Mouse (Mus musculus) CH12.LX (cell line): ENCODE data around the gene Med20. TPM values are rescaled to one million over a fixed set of nuclear protein-coding genes. Genes with fewer than 3 reads are reported as not detected.
"Not testable (repeated sequence)": the region's sequence is repeated elsewhere in the genome, so short reads cannot be mapped to it uniquely, and the experiment has no call there.

Source experiments
- DNase-seq: peaks from one replicate; pipeline ENCODE4 v3.0.0-alpha.2; 2013; ENCODE audit errors: extremely low read depth
- H3K27ac ChIP-seq: 2 replicates; pipeline ENCODE4 v1.5.1; 2012; ENCODE audit warnings: low read depth, mild to moderate bottlenecking, control low read depth, moderate library complexity; ENCODE audit not compliant: insufficient read depth
- H3K27me3 ChIP-seq: replicated peaks from 2 replicates; pipeline ENCODE3; 2012; ENCODE audit warnings: inconsistent platforms
- H3K36me3 ChIP-seq, 2 experiments: replicated peaks in 1 of 2; 2 replicates each; pipeline versions ENCODE3 to v1.6.1; 2012; ENCODE audit warnings: inconsistent platforms in 1 of 2, low read length in 1 of 2, mild to moderate bottlenecking in 1 of 2, mixed read lengths in 1 of 2, moderate library complexity in 1 of 2; ENCODE audit not compliant: control insufficient read depth in 1 of 2, insufficient read depth in 1 of 2
- H3K4me1 ChIP-seq, 2 experiments: 2 replicates each; pipeline ENCODE4 v1.6.1; 2012; ENCODE audit warnings: inconsistent platforms in 1 of 2, moderate library complexity in 1 of 2; ENCODE audit not compliant: insufficient read depth in 2 of 2, control insufficient read depth in 1 of 2
- H3K4me2 ChIP-seq: 2 replicates; pipeline ENCODE4 v1.6.1; 2012; ENCODE audit warnings: low read depth, mild to moderate bottlenecking, control low read depth; ENCODE audit not compliant: poor library complexity, insufficient read depth, severe bottlenecking
- H3K4me3 ChIP-seq, 3 experiments: fragments of 150-350 bp in 1 of 3; sonication (generic) in 1 of 3; replicated peaks in 1 of 3; 2 replicates each; pipeline versions ENCODE3 to v1.5.1; 2011 to 2012; ENCODE audit warnings: low read depth in 2 of 3, low read length in 2 of 3, mild to moderate bottlenecking in 2 of 3, moderate library complexity in 2 of 3, control low read depth in 1 of 3, improper control_type of control experiment in 1 of 3, inconsistent platforms in 1 of 3, mixed read lengths in 1 of 3; ENCODE audit not compliant: poor library complexity in 1 of 3
- H3K79me2 ChIP-seq: replicated peaks from 2 replicates; pipeline ENCODE4 v1.6.1; 2012; ENCODE audit warnings: mild to moderate bottlenecking, moderate library complexity; ENCODE audit not compliant: control insufficient read depth, poor library complexity, insufficient read depth, severe bottlenecking; ENCODE audit errors: extremely low read depth
- H3K9ac ChIP-seq: 2 replicates; pipeline ENCODE4 v1.6.1; 2012; ENCODE audit warnings: low read depth, mild to moderate bottlenecking, control low read depth, moderate library complexity; ENCODE audit not compliant: insufficient read depth
- H3K9me3 ChIP-seq: replicated peaks from 2 replicates; pipeline ENCODE3; 2012; ENCODE audit warnings: low read length, inconsistent platforms, mixed read lengths
- BHLHE40 ChIP-seq: IDR thresholded peaks from 2 replicates; pipeline ENCODE4 v1.6.1; 2011; ENCODE audit warnings: mild to moderate bottlenecking, low read depth, low read length, improper control_type of control experiment
- HCFC1 ChIP-seq: IDR thresholded peaks from 2 replicates; pipeline ENCODE4 v1.6.1; 2012; ENCODE audit warnings: low read depth, mild to moderate bottlenecking, inconsistent platforms, low read length, improper control_type of control experiment
- JUND ChIP-seq: conservative IDR thresholded peaks from 2 replicates; pipeline ENCODE4 v1.6.1; 2011; ENCODE audit warnings: low read depth, low read length, improper control_type of control experiment
- MXI1 ChIP-seq: IDR thresholded peaks from 2 replicates; pipeline ENCODE4 v1.6.1; 2011; ENCODE audit warnings: mild to moderate bottlenecking, low read depth, low read length, improper control_type of control experiment
- MYC ChIP-seq: IDR thresholded peaks from 2 replicates; pipeline ENCODE4 v1.6.1; 2011; ENCODE audit warnings: low read depth, mild to moderate bottlenecking, improper control_type of control experiment, low read length
- NRF1 ChIP-seq: IDR thresholded peaks from 2 replicates; pipeline ENCODE4 v1.6.1; 2014; ENCODE audit warnings: low read depth, mild to moderate bottlenecking, inconsistent platforms, low read length, improper control_type of control experiment, moderate library complexity
- POLR2A ChIP-seq: IDR thresholded peaks from 2 replicates; pipeline ENCODE4 v1.6.1; 2011; ENCODE audit warnings: low read depth, mild to moderate bottlenecking, improper control_type of control experiment, low read length
- RAD21 ChIP-seq: IDR thresholded peaks from 2 replicates; pipeline ENCODE4 v1.6.1; 2011; ENCODE audit warnings: low read depth, mild to moderate bottlenecking, low read length, improper control_type of control experiment, moderate library complexity
- TCF12 ChIP-seq: IDR thresholded peaks from 2 replicates; pipeline ENCODE4 v1.6.1; 2014; ENCODE audit warnings: low read depth, mild to moderate bottlenecking, inconsistent platforms, low read length, improper control_type of control experiment
- ZC3H11A ChIP-seq: IDR thresholded peaks from 2 replicates; pipeline ENCODE4 v1.6.1; 2012; ENCODE audit warnings: low read depth, mild to moderate bottlenecking, inconsistent platforms, low read length, improper control_type of control experiment
- ZKSCAN1 ChIP-seq: IDR thresholded peaks from 2 replicates; pipeline ENCODE4 v1.6.1; 2012; ENCODE audit warnings: low read depth, inconsistent platforms, low read length, improper control_type of control experiment, borderline replicate concordance
- dilution Hi-C: fragments of 300-500 bp; cut with MboI; formaldehyde crosslinking; loops from 2 replicates; pipeline ENCODE4 v1.14.3; 2020; ENCODE audit warnings: low sequenced_read_pairs; ENCODE audit not compliant: extremely low pct_unique_long_range_greater_than_20kb, extremely low pct_ligation_motif_present
- in situ Hi-C: fragments of 300-500 bp; cut with MboI; formaldehyde crosslinking; loops from 3 replicates; pipeline ENCODE4 v1.14.3; 2019; ENCODE audit warnings: low sequenced_read_pairs, low pct_ligation_motif_present, low pct_unique_long_range_greater_than_20kb, mixed read lengths
- polyA plus RNA-seq: library from polyadenylated mRNA; unstranded; fragments of >175 nt; gene quantifications from 2 replicates; pipeline ENCODE4 v1.2.1, GENCODE M21; 2012; ENCODE audit warnings: low read depth; ENCODE audit not compliant: insufficient read length
- total RNA-seq, 2 experiments: library from RNA; depleted of rRNA; stranded (reverse); fragments of 300-350 nt in 1 of 2; fragments of >200 nt in 1 of 2; gene quantifications; 2 replicates each; pipeline ENCODE4 v1.2.3; 2012 to 2014

Med20 gene
- total and polyA plus RNA-seq, 3 experiments = 31.0 to 42.5 (median 31.1) TPM

DNA sequence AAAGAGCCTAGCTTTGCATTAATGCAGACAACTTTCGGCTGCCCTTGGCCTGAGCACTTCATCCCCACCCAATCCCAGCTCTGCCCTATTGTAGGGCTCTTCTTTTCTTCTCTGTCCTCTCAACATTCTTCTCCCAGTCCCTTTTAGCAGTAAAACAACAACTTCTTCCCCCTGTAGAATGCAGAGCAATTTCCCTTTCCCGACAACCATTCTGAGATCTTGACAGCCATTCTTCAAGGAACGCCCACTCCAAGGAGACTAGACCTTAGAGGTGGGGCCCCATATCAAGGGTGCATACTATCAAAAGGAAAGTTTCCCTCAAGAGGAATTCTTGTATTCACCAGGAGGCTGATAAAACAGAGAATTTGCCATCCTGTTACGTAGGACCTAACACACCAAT lies 37.6 kb downstream of the Med20 start:
- dilution Hi-C loops (no loop called here), in situ Hi-C loops (no loop called here)
- Histone ChIP-seq H3K9ac (no peak overlapping the region), H3K4me1 (no peaks in the 10 kb centered on the region), H3K79me2 (no peaks in the 10 kb centered on the region), H3K4me2 (no peak overlapping the region), H3K27me3 (no peaks in the 10 kb centered on the region), H3K27ac (no peak overlapping the region), H3K9me3 (no peaks in the 10 kb centered on the region), H3K4me3 (no peak overlapping the region), H3K36me3 (peaks cover 0 to 4% of the 10 kb centered on the region in 2 experiments)
- no peak for DNase-seq
- TF ChIP-seq RAD21 = no peak
- no peak for TF ChIP-seq MYC

DNA sequence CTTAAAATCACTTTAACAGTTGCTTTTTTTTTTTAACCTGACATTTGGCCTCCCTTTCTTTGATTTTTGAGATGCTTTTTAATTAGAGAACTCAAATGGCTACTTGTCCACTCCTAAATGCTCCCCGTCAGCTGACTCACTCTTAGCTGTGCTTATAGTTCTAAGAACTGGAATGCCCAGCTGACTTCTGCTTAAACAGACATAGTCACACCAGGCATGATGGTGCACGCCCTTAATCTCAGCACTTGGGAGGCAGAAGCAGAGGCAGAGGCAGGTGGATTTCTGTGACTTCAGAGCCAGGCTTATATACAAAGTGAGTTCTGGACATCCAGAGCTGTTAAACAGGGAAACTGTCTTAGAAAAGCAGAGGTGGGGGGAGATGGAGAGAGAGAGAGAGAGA lies 40.6 kb downstream of the Med20 start:
- Histone ChIP-seq H3K4me1 (no peaks in the 10 kb centered on the region), H3K27me3 (no peaks in the 10 kb centered on the region), H3K27ac (no peak overlapping the region), H3K4me2 (no peak overlapping the region), H3K9ac (no peak overlapping the region), H3K9me3 (no peaks in the 10 kb centered on the region), H3K79me2 (no peaks in the 10 kb centered on the region), H3K4me3 (no peak overlapping the region), H3K36me3 (peaks cover 0 to 4% of the 10 kb centered on the region in 2 experiments)
- dilution Hi-C loops = no loop called here
- no peak for TF ChIP-seq ZC3H11A
- no peak for TF ChIP-seq NRF1
- no peak for TF ChIP-seq BHLHE40
- no peak for TF ChIP-seq ZKSCAN1
- no peak for TF ChIP-seq MXI1
- no peak for TF ChIP-seq POLR2A
- TF ChIP-seq HCFC1 = no peak
- no peak for TF ChIP-seq JUND
- no peak for TF ChIP-seq RAD21
- no peak for TF ChIP-seq TCF12
- in situ Hi-C loops = no loop called here
- DNase-seq = no peak

DNA sequence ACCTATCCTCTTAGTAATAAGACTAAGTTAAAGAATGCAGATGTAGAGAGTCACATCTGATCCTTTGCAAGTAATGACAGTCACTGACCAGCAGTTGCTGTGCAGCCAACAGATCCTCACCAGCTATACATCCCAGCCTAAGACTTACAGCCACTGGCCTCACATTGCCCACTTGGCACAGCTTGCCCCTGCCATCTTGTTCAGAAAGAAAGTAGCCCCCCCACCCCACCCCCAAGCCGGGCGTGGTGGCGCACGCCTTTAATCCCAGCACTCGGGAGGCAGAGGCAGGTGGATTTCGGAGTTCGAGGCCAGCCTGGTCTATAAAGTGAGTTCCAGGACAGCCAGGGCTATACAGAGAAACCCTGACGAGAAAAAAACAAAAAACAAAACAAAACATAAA lies 43.0 kb downstream of the Med20 start:
- H3K4me1 ChIP-seq, H3K4me2 ChIP-seq, dilution Hi-C loops, H3K36me3 ChIP-seq, H3K9me3 ChIP-seq, H3K4me3 ChIP-seq, H3K9ac ChIP-seq, DNase-seq, H3K79me2 ChIP-seq, H3K27ac ChIP-seq, H3K27me3 ChIP-seq, in situ Hi-C loops: not testable (repeated sequence)
